Mouse (Mus musculus) CH12.LX (cell line): ENCODE measurements around the gene Ube2d2b. TPM values are rescaled to one million over a fixed set of nuclear protein-coding genes. Genes with fewer than 3 reads are reported as not detected.

Experiments used
- DNase-seq: peaks from one replicate; pipeline ENCODE4 v3.0.0-alpha.2; 2013; ENCODE audit errors: extremely low read depth
- H3K27ac ChIP-seq: 2 replicates; pipeline ENCODE4 v1.5.1; 2012; ENCODE audit warnings: low read depth, mild to moderate bottlenecking, control low read depth, moderate library complexity; ENCODE audit not compliant: insufficient read depth
- H3K27me3 ChIP-seq: replicated peaks from 2 replicates; pipeline ENCODE3; 2012; ENCODE audit warnings: inconsistent platforms
- H3K36me3 ChIP-seq, 2 experiments: replicated peaks in 1 of 2; 2 replicates each; pipeline versions ENCODE3 to v1.6.1; 2012; ENCODE audit warnings: inconsistent platforms in 1 of 2, low read length in 1 of 2, mild to moderate bottlenecking in 1 of 2, mixed read lengths in 1 of 2, moderate library complexity in 1 of 2; ENCODE audit not compliant: control insufficient read depth in 1 of 2, insufficient read depth in 1 of 2
- H3K4me1 ChIP-seq, 2 experiments: 2 replicates each; pipeline ENCODE4 v1.6.1; 2012; ENCODE audit warnings: inconsistent platforms in 1 of 2, moderate library complexity in 1 of 2; ENCODE audit not compliant: insufficient read depth in 2 of 2, control insufficient read depth in 1 of 2
- H3K4me2 ChIP-seq: 2 replicates; pipeline ENCODE4 v1.6.1; 2012; ENCODE audit warnings: low read depth, mild to moderate bottlenecking, control low read depth; ENCODE audit not compliant: poor library complexity, insufficient read depth, severe bottlenecking
- H3K4me3 ChIP-seq, 3 experiments: fragments of 150-350 bp in 1 of 3; sonication (generic) in 1 of 3; replicated peaks in 1 of 3; 2 replicates each; pipeline versions ENCODE3 to v1.5.1; 2011 to 2012; ENCODE audit warnings: low read depth in 2 of 3, low read length in 2 of 3, mild to moderate bottlenecking in 2 of 3, moderate library complexity in 2 of 3, control low read depth in 1 of 3, improper control_type of control experiment in 1 of 3, inconsistent platforms in 1 of 3, mixed read lengths in 1 of 3; ENCODE audit not compliant: poor library complexity in 1 of 3
- H3K79me2 ChIP-seq: replicated peaks from 2 replicates; pipeline ENCODE4 v1.6.1; 2012; ENCODE audit warnings: mild to moderate bottlenecking, moderate library complexity; ENCODE audit not compliant: control insufficient read depth, poor library complexity, insufficient read depth, severe bottlenecking; ENCODE audit errors: extremely low read depth
- H3K9ac ChIP-seq: 2 replicates; pipeline ENCODE4 v1.6.1; 2012; ENCODE audit warnings: low read depth, mild to moderate bottlenecking, control low read depth, moderate library complexity; ENCODE audit not compliant: insufficient read depth
- H3K9me3 ChIP-seq: replicated peaks from 2 replicates; pipeline ENCODE3; 2012; ENCODE audit warnings: low read length, inconsistent platforms, mixed read lengths
- BHLHE40 ChIP-seq: IDR thresholded peaks from 2 replicates; pipeline ENCODE4 v1.6.1; 2011; ENCODE audit warnings: mild to moderate bottlenecking, low read depth, low read length, improper control_type of control experiment
- CHD1 ChIP-seq: IDR thresholded peaks from 2 replicates; pipeline ENCODE4 v1.6.1; 2012; ENCODE audit warnings: low read depth, low read length, improper control_type of control experiment, inconsistent platforms
- E2F4 ChIP-seq: IDR thresholded peaks from 2 replicates; pipeline ENCODE4 v1.6.1; 2011; ENCODE audit warnings: low read depth, low read length, improper control_type of control experiment; ENCODE audit not compliant: insufficient replicate concordance
- EP300 ChIP-seq: IDR thresholded peaks from 2 replicates; pipeline ENCODE4 v1.6.1; 2011; ENCODE audit warnings: low read length, improper control_type of control experiment
- HCFC1 ChIP-seq: IDR thresholded peaks from 2 replicates; pipeline ENCODE4 v1.6.1; 2012; ENCODE audit warnings: low read depth, mild to moderate bottlenecking, inconsistent platforms, low read length, improper control_type of control experiment
- MAFK ChIP-seq: IDR thresholded peaks from 2 replicates; pipeline ENCODE4 v1.6.1; 2011; ENCODE audit warnings: low read length, improper control_type of control experiment; ENCODE audit not compliant: insufficient replicate concordance
- MYC ChIP-seq: IDR thresholded peaks from 2 replicates; pipeline ENCODE4 v1.6.1; 2011; ENCODE audit warnings: low read depth, mild to moderate bottlenecking, improper control_type of control experiment, low read length
- NELFE ChIP-seq: IDR thresholded peaks from 2 replicates; pipeline ENCODE4 v1.6.1; 2011; ENCODE audit warnings: low read depth, low read length, improper control_type of control experiment
- POLR2A ChIP-seq: IDR thresholded peaks from 2 replicates; pipeline ENCODE4 v1.6.1; 2011; ENCODE audit warnings: low read depth, mild to moderate bottlenecking, improper control_type of control experiment, low read length
- POLR2AphosphoS2 ChIP-seq: IDR thresholded peaks from 2 replicates; pipeline ENCODE4 v1.6.1; 2011; ENCODE audit warnings: low read depth, low read length, improper control_type of control experiment
- RCOR1 ChIP-seq: conservative IDR thresholded peaks from 2 replicates; pipeline ENCODE4 v1.6.1; 2012; ENCODE audit warnings: low read depth, mild to moderate bottlenecking, inconsistent platforms, low read length, improper control_type of control experiment
- ZC3H11A ChIP-seq: IDR thresholded peaks from 2 replicates; pipeline ENCODE4 v1.6.1; 2012; ENCODE audit warnings: low read depth, mild to moderate bottlenecking, inconsistent platforms, low read length, improper control_type of control experiment
- ZMIZ1 ChIP-seq: IDR thresholded peaks from 2 replicates; pipeline ENCODE4 v1.6.1; 2012; ENCODE audit warnings: low read depth, mild to moderate bottlenecking, inconsistent platforms, low read length, improper control_type of control experiment
- ZNF384 ChIP-seq: IDR thresholded peaks from 2 replicates; pipeline ENCODE4 v1.6.1; 2012; ENCODE audit warnings: low read depth, low read length, improper control_type of control experiment, inconsistent platforms
- dilution Hi-C: fragments of 300-500 bp; cut with MboI; formaldehyde crosslinking; loops from 2 replicates; pipeline ENCODE4 v1.14.3; 2020; ENCODE audit warnings: low sequenced_read_pairs; ENCODE audit not compliant: extremely low pct_unique_long_range_greater_than_20kb, extremely low pct_ligation_motif_present
- in situ Hi-C: fragments of 300-500 bp; cut with MboI; formaldehyde crosslinking; loops from 3 replicates; pipeline ENCODE4 v1.14.3; 2019; ENCODE audit warnings: low sequenced_read_pairs, low pct_ligation_motif_present, low pct_unique_long_range_greater_than_20kb, mixed read lengths
- polyA plus RNA-seq: library from polyadenylated mRNA; unstranded; fragments of >175 nt; gene quantifications from 2 replicates; pipeline ENCODE4 v1.2.1, GENCODE M21; 2012; ENCODE audit warnings: low read depth; ENCODE audit not compliant: insufficient read length
- total RNA-seq, 2 experiments: library from RNA; depleted of rRNA; stranded (reverse); fragments of 300-350 nt in 1 of 2; fragments of >200 nt in 1 of 2; gene quantifications; 2 replicates each; pipeline ENCODE4 v1.2.3; 2012 to 2014

Ube2d2b gene
- total and polyA plus RNA-seq, 3 experiments = not detected

DNA sequence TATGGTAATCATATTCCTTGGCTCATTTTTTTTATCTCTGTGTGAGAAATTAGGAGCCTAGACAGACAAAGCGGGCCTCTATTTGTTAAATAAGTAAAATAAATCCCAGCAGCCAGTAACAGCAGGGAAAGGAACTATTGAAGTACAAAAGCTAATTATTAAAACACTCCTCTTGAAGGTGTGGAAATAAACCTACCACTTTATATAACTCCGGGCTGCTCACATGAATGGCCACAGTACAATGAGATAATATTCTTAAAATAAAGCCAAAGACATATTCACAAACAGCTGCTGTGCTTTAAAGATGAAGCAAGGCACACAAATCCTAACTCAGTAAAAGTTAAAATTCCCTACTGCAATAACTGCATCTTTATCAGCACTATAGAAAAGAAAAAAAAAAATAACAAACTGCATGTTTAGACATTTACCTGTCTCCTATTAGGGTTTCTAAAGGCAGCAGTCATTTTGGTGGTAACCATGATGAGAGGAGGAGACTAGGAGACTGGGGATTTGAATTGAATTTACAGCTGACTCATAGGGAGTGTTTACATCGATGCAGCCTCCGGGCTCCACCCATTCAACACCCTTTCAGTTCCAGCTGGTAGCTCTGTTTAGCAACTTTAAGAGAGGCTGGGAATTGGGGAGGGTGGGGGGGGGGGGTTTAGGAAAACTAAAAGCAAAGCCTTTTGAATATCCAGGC is 44.8 kb downstream of the Ube2d2b start, which contains the start of gene Evi5:
Evi5 (minus strand) TSS at position 547 of the 700 bp plus-strand sequence.
- H3K9me3 ChIP-seq = no peaks in the 10 kb centered on the region
- H3K4me1 ChIP-seq = peaks cover 0 to 11% of the 10 kb centered on the region in 2 experiments; a peak in 2 of 4 replicates
- TF ChIP-seq RCOR1 (no peak), HCFC1 (no peak), POLR2A (no peak), ZC3H11A (no peak), POLR2AphosphoS2 (no peak), CHD1 (no peak), BHLHE40 (no peak), MYC (no peak), E2F4 (no peak), ZNF384 (no peak)
- no peak for DNase-seq
- peaks cover 9% of the 10 kb centered on the region for H3K27me3 ChIP-seq
- H3K4me3 ChIP-seq = no peak within 1 kb of the TSS
- in situ Hi-C loops = loop anchor here (25.0 kb wide), 1 partner anchor 262 kb away; no protein-coding TSS in a partner anchor
- no peak within 1 kb of the TSS for H3K9ac ChIP-seq
- no peaks in the 10 kb centered on the region for H3K79me2 ChIP-seq
- peak within 1 kb of the TSS; percentile 9; the same call in 1 of the 2 replicates for H3K4me2 ChIP-seq
- no peak within 1 kb of the TSS for H3K27ac ChIP-seq
- dilution Hi-C loops = no loop called here
- H3K36me3 ChIP-seq = no peaks in the 10 kb centered on the region

DNA sequence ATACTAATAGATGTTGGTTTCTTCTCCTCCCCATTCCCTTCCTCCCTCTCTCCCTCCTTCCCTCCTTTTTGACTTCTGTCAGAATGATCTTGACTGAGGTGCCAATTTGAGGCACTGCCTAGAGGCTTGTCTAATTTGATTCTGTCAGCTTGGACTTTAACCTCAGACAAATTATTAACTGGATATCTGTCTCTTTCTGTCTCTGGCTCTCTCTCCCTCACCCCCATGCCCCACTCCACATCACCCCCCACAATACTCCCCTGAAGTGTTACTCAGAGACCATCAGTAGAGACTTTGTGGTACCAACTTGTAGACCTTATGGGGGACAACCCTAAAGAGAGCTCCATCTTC is 45.3 kb downstream of the Ube2d2b start:
- Histone ChIP-seq H3K9me3 (no peaks in the 10 kb centered on the region), H3K4me2 (peak overlapping the region; percentile 9; the same call in 1 of the 2 replicates), H3K9ac (no peak overlapping the region), H3K4me1 (peaks cover 0 to 7% of the 10 kb centered on the region in 2 experiments; a peak in 2 of 4 replicates), H3K27me3 (peaks cover 7% of the 10 kb centered on the region), H3K36me3 (no peaks in the 10 kb centered on the region), H3K79me2 (no peaks in the 10 kb centered on the region), H3K4me3 (no peak overlapping the region), H3K27ac (no peak overlapping the region)
- TF ChIP-seq EP300 (no peak), NELFE (no peak), POLR2A (no peak), MAFK (no peak), ZMIZ1 (no peak)
- DNase-seq = no peak
- dilution Hi-C loops (no loop called here), in situ Hi-C loops (loop anchor here (25.0 kb wide), 1 partner anchor 263 kb away; no protein-coding TSS in a partner anchor)
